Mouse (Mus musculus): ENCODE measurements around the gene Olfr92.

- TF ChIP-seq CTCF (IDR thresholded peaks at IDR 0.05; ENCODE audit: low read depth, low read length) = no peak
- TF ChIP-seq GATA2 (IDR thresholded peaks at IDR 0.05; ENCODE audit: borderline replicate concordance, low read depth, low read length) = no peak
- no peak for TF ChIP-seq GATA1 (IDR thresholded peaks at IDR 0.05; ENCODE audit: borderline replicate concordance, low read length)
Observed at GRCm38 (mm10) chr17:37084632-37085031, 35.3 kb downstream of the Olfr92 start.
